Mouse (Mus musculus) liver, embryonic 15.5 days (tissue): ENCODE measurements at regions not wholly inside any gene's neighbourhood (a gene's known extent, or its start where the extent isn't known, plus 50 kb on each side); places are given as distances from the start of the nearest gene placed in this dataset.
"Not testable (repeated sequence)": the region's sequence is repeated elsewhere in the genome, so short reads cannot be mapped to it uniquely, and the experiment has no call there.

ENCODE experiments used
- ATAC-seq: fragments of 200-750 bp; cut with Nextera tagmentation; 2 replicates; pipeline ENCODE4 v1.8.0; 2017; ENCODE audit warnings: moderate number of reproducible peaks, mild to moderate bottlenecking, moderate library complexity; ENCODE audit not compliant: insufficient read depth
- H3K27ac ChIP-seq: fragments of 300-500 bp; sonication (generic); replicated peaks from 2 replicates; pipeline ENCODE4 v1.5.1; 2015; ENCODE audit warnings: mild to moderate bottlenecking, inconsistent platforms
- H3K27me3 ChIP-seq: fragments of 300-500 bp; sonication (generic); 2 replicates; pipeline ENCODE4 v1.6.1; 2015; ENCODE audit warnings: mild to moderate bottlenecking, inconsistent platforms
- H3K36me3 ChIP-seq: fragments of 300-500 bp; sonication (generic); replicated peaks from 2 replicates; pipeline ENCODE4 v1.6.1; 2015; ENCODE audit warnings: moderate library complexity, mild to moderate bottlenecking, inconsistent platforms
- H3K4me1 ChIP-seq: fragments of 300-500 bp; sonication (generic); replicated peaks from 2 replicates; pipeline ENCODE4 v1.6.1; 2015; ENCODE audit warnings: inconsistent platforms
- H3K4me2 ChIP-seq: fragments of 300-500 bp; sonication (generic); 2 replicates; pipeline ENCODE4 v1.6.1; 2015; ENCODE audit warnings: moderate library complexity, mild to moderate bottlenecking, inconsistent platforms
- H3K4me3 ChIP-seq: fragments of 300-500 bp; sonication (generic); replicated peaks from 2 replicates; pipeline ENCODE4 v1.5.1; 2015; ENCODE audit warnings: mild to moderate bottlenecking, inconsistent platforms
- H3K9ac ChIP-seq: fragments of 300-500 bp; sonication (generic); 2 replicates; pipeline ENCODE4 v1.6.1; 2015; ENCODE audit warnings: moderate library complexity, mild to moderate bottlenecking, inconsistent platforms
- H3K9me3 ChIP-seq: fragments of 300-500 bp; sonication (generic); replicated peaks from 2 replicates; pipeline ENCODE4 v1.6.1; 2016; ENCODE audit warnings: inconsistent platforms
- WGBS: fragments of 180-500 bp; shearing (Covaris S2); methylation state at CpG from one replicate; pipeline ENCODE4 v1.1.7; 2015; ENCODE audit warnings: mixed read lengths; ENCODE audit not compliant: insufficient replicate concordance; 5-methylcytosine and 5-hydroxymethylcytosine counted together

DNA sequence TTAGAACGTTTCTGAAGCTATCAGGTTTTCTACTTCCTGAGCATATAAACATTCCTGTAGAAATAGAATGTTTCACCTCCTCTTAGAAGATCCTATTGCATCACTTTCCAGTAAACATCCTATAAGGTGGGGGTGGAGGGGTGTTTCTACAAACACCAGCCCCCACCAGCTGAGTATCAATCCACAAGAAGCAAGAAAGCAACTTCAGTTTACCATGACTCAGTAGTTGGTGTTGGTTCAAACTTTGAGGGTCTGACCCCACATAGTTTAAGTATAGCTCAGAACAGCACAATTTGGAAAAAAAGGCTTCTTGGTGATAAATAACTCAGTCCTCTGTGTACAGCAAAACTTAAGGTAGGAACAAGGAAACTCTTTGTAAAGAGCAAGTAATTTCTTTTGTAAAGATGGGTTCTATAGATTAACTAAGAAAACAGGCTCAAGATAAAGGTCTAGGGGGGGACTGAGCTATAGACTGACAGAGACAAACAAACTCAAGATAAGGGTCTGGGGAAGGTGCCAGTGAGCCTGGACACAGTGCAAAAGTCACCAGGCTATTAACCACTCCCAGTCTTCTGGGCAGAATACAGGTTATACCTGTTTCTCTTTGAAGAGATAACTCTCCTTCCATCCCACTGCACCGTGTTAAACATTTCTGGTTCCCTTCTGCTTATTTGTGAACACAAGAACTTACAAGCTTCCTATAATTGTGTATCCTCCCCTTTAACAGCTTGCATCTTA is 218.9 kb upstream of the Atp10a start:
- Histone ChIP-seq H3K36me3 (no peaks in the 10 kb centered on the region), H3K4me3 (no peak overlapping the region), H3K4me1 (no peaks in the 10 kb centered on the region), H3K4me2 (no peak overlapping the region), H3K9me3 (no peaks in the 10 kb centered on the region), H3K27ac (no peak overlapping the region), H3K9ac (no peak overlapping the region), H3K27me3 (no peaks in the 10 kb centered on the region)
- 29% methylated on average over 2 of the region's 2 CpGs for WGBS
- ATAC-seq, result no peak

GRCm38 (mm10) chr7:58442535-58443184 is 213.3 kb upstream of the Atp10a start:
- Histone ChIP-seq H3K36me3 (no peaks in the 10 kb centered on the region), H3K4me2 (no peak overlapping the region), H3K4me3 (no peak overlapping the region), H3K27me3 (no peaks in the 10 kb centered on the region), H3K9ac (no peak overlapping the region), H3K27ac (no peak overlapping the region), H3K9me3 (no peaks in the 10 kb centered on the region), H3K4me1 (no peaks in the 10 kb centered on the region)
- ATAC-seq, result no peak
- WGBS, result 59% methylated on average over 1 of the region's 1 CpGs

GRCm38 (mm10) chr7:58443297-58443696 is 212.7 kb upstream of the Atp10a start:
- Histone ChIP-seq H3K4me1 (no peaks in the 10 kb centered on the region), H3K9me3 (no peaks in the 10 kb centered on the region), H3K27ac (no peak overlapping the region), H3K36me3 (no peaks in the 10 kb centered on the region), H3K4me3 (no peak overlapping the region), H3K4me2 (no peak overlapping the region), H3K9ac (no peak overlapping the region), H3K27me3 (no peaks in the 10 kb centered on the region)
- WGBS, result 55% methylated on average over 3 of the region's 3 CpGs
- no peak for ATAC-seq

DNA sequence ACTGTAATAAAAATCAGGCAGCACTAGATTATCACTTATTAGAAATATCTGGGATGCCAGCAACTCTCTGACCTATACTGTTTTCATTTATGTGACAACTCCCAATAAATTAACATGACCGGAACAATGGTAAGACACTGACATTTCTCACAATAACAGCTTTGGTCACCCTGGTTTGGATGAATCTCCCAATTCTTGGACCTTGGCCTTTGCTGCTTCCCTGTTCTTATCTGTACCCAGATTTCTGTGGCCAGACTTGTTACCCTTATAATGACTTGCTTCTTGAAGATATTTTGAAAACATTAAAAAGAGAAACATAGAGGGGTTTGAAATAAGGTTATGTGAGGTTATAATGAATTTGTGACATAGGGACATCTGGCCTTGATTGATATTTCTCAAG is 210.2 kb upstream of the Atp10a start:
- no peaks in the 10 kb centered on the region for H3K36me3 ChIP-seq
- no peak for ATAC-seq
- WGBS, result 60% methylated on average over 1 of the region's 1 CpGs

DNA sequence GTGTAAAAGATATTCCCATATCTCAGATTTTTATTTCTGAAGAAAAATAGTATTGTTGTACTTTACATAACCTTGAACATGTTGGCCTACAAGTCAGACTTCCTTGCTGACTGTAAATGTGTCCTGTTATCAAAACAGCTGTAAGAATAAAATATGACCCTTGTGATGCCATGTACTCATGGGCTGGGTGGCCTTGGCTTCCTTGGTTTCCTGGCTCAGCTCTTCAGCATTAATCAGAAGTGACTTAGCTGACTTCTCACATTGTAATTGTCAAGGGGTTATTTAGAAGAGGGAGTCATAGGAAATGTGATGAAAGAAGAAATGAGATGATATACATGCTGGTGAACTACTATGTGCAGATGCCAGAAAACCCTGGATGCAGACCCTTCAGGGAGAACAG is 209.7 kb upstream of the Atp10a start:
- Histone ChIP-seq H3K36me3 (no peaks in the 10 kb centered on the region), H3K4me3 (no peak overlapping the region), H3K4me2 (no peak overlapping the region), H3K27ac (no peak overlapping the region), H3K9ac (no peak overlapping the region), H3K4me1 (no peaks in the 10 kb centered on the region), H3K27me3 (no peaks in the 10 kb centered on the region), H3K9me3 (no peaks in the 10 kb centered on the region)
- ATAC-seq, result no peak

More for the DNA sequence above, 210.2 kb upstream of the Atp10a start:
- Histone ChIP-seq H3K27me3 (no peaks in the 10 kb centered on the region), H3K4me2 (no peak overlapping the region), H3K4me1 (no peaks in the 10 kb centered on the region), H3K27ac (no peak overlapping the region), H3K9me3 (no peaks in the 10 kb centered on the region), H3K4me3 (no peak overlapping the region), H3K9ac (no peak overlapping the region)

DNA sequence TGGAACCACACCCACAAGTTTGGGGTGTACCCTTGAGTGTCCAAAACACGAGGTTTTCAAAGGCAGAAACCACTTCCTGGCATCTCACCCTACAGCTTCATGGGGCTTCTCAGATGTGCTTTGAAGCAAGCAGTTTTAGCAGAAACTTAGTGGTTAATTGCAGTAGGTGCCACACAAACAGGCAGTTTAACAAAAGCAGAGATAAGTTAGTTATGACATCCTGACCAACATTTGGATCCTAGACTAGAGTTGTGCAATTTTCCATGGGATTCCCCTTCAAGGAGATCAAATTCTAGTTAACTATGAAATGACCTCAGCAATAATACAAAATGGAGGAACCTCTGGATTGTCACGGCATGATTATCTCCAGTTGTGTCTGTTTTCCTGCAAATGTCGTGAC is 207.2 kb upstream of the Atp10a start:
- Histone ChIP-seq H3K4me1 (no peaks in the 10 kb centered on the region), H3K9me3 (no peaks in the 10 kb centered on the region), H3K36me3 (no peaks in the 10 kb centered on the region), H3K27me3 (no peaks in the 10 kb centered on the region), H3K4me3 (no peak overlapping the region), H3K27ac (no peak overlapping the region), H3K9ac (no peak overlapping the region), H3K4me2 (no peak overlapping the region)
- 15% methylated on average over 3 of the region's 3 CpGs for WGBS
- ATAC-seq, result no peak

DNA sequence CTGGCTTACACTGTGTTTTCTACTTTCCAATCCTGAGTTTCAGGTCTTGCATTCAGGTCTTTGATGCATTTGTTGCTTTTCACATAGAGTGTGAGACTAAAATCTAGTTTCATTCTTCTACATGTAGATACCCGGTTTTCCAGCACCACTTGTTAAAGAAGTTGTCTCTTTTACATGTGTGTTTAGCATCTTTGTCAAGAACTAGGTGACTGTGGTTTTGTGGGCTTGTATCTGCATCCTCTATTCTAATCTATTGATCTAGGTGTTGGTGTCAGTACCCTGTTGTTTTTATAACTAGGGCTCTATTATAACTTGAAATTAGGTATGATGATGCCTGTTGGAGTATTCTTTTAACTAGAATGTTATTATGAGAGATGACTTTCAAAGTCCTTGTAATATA is 204.0 kb upstream of the Atp10a start:
- no peak overlapping the region for H3K27ac ChIP-seq
- H3K9me3 ChIP-seq, result no peaks in the 10 kb centered on the region
- H3K27me3 ChIP-seq, result no peaks in the 10 kb centered on the region
- H3K4me2 ChIP-seq, result no peak overlapping the region
- H3K4me3 ChIP-seq, result no peak overlapping the region
- ATAC-seq, result no peak
- no peaks in the 10 kb centered on the region for H3K4me1 ChIP-seq
- H3K36me3 ChIP-seq, result no peaks in the 10 kb centered on the region
- WGBS, result 28% methylated on average over 1 of the region's 1 CpGs
- no peak overlapping the region for H3K9ac ChIP-seq

GRCm38 (mm10) chr7:58458146-58458545 is 197.8 kb upstream of the Atp10a start:
- H3K4me2 ChIP-seq, H3K4me1 ChIP-seq, H3K27me3 ChIP-seq, H3K4me3 ChIP-seq, H3K9me3 ChIP-seq, H3K9ac ChIP-seq, H3K36me3 ChIP-seq, ATAC-seq, H3K27ac ChIP-seq: not testable (repeated sequence)
- WGBS, result 74% methylated on average over 3 of the region's 3 CpGs

DNA sequence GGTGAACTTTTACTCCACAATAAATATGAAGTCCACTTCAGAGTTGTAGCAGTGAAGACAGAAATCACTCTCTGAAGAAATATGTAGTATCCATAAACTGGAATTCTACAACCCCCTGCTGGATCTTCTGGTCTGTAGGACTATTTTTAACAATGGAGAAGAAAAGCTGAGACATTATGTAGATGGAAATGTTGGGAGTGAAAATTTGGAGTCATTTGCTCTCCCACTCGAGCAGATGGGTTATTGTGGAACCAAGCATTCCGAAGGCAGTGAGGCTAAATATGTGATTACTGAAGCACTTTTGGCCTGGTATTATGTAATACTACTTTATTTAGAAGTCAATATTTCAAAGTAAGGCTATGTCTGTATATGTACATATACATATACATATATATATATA is 195.0 kb upstream of the Atp10a start:
- 65% methylated on average over 2 of the region's 2 CpGs for WGBS
- Histone ChIP-seq H3K4me3 (no peak overlapping the region), H3K36me3 (no peaks in the 10 kb centered on the region), H3K9me3 (no peaks in the 10 kb centered on the region), H3K4me1 (no peaks in the 10 kb centered on the region), H3K9ac (no peak overlapping the region), H3K27ac (no peak overlapping the region), H3K4me2 (no peak overlapping the region), H3K27me3 (no peaks in the 10 kb centered on the region)
- ATAC-seq, result no peak

GRCm38 (mm10) chr7:58473150-58473549 is 182.8 kb upstream of the Atp10a start:
- no peak overlapping the region for H3K9ac ChIP-seq
- WGBS, result 35% methylated on average over 3 of the region's 3 CpGs
- H3K4me2 ChIP-seq, result no peak overlapping the region
- no peaks in the 10 kb centered on the region for H3K36me3 ChIP-seq
- no peaks in the 10 kb centered on the region for H3K27me3 ChIP-seq
- no peak overlapping the region for H3K27ac ChIP-seq
- no peaks in the 10 kb centered on the region for H3K4me1 ChIP-seq
- no peak for ATAC-seq
- H3K9me3 ChIP-seq, result no peaks in the 10 kb centered on the region
- H3K4me3 ChIP-seq, result no peak overlapping the region

- H3K4me2 ChIP-seq, result no peak overlapping the region
- no peaks in the 10 kb centered on the region for H3K9me3 ChIP-seq
- whole genome bisulfite sequencing, result 34% methylated on average over 2 of the region's 2 CpGs
- no peaks in the 10 kb centered on the region for H3K27me3 ChIP-seq
- H3K4me1 ChIP-seq, result no peaks in the 10 kb centered on the region
- H3K27ac ChIP-seq, result no peak overlapping the region
- H3K4me3 ChIP-seq, result no peak overlapping the region
- H3K36me3 ChIP-seq, result no peaks in the 10 kb centered on the region
- no peak for ATAC-seq
- H3K9ac ChIP-seq, result no peak overlapping the region
Measured at GRCm38 (mm10) chr7:58475139-58475538, 180.8 kb upstream of the Atp10a start.

DNA sequence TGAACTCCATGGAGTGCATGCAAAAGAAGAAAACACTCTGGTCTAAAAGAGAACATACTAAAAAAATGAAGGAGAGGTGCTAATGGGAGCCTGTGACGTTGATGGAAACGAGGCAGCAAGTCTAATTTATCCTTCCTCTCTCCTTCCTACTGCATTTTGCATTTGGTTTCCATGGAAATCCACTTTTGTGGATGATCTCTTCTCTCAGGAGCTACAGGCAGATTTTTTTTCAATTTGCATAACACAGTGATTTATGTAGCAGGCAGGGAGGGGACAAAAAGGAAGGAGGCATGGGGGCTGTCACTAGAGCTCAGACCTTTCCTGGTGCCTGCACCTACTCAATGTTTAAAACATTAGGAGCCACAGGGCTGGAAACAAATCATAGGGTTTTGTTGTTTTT is 167.7 kb upstream of the Atp10a start:
- Histone ChIP-seq H3K4me1 (no peaks in the 10 kb centered on the region), H3K9ac (no peak overlapping the region), H3K27me3 (no peaks in the 10 kb centered on the region), H3K36me3 (no peaks in the 10 kb centered on the region), H3K9me3 (no peaks in the 10 kb centered on the region), H3K4me2 (no peak overlapping the region), H3K27ac (no peak overlapping the region), H3K4me3 (no peak overlapping the region)
- no peak for ATAC-seq
- 50% methylated on average over 2 of the region's 2 CpGs for WGBS
